Mouse (Mus musculus) kidney, embryonic 15.5 days (tissue): ENCODE results near the gene Brca2. TPM values are rescaled to one million over a fixed set of nuclear protein-coding genes. Genes with fewer than 3 reads are reported as not detected.

ENCODE experiments used
- ATAC-seq: fragments of 200-750 bp; cut with Nextera tagmentation; replicated peaks from 2 replicates; pipeline ENCODE4 v1.8.0; 2017; ENCODE audit warnings: moderate TSS enrichment; ENCODE audit not compliant: low FRiP score
- H3K27ac ChIP-seq: fragments of 300-500 bp; sonication (generic); 2 replicates; pipeline ENCODE4 v1.5.1; 2015; ENCODE audit warnings: mild to moderate bottlenecking, inconsistent platforms
- H3K27me3 ChIP-seq: fragments of 300-500 bp; sonication (generic); 2 replicates; pipeline ENCODE4 v1.6.1; 2015; ENCODE audit warnings: inconsistent platforms
- H3K36me3 ChIP-seq: fragments of 300-500 bp; sonication (generic); 2 replicates; pipeline ENCODE4 v1.6.1; 2015; ENCODE audit warnings: inconsistent platforms
- H3K4me1 ChIP-seq: fragments of 300-500 bp; sonication (generic); 2 replicates; pipeline ENCODE4 v1.6.1; 2015; ENCODE audit warnings: inconsistent platforms
- H3K4me2 ChIP-seq: fragments of 300-500 bp; sonication (generic); 2 replicates; pipeline ENCODE4 v1.6.1; 2015; ENCODE audit warnings: moderate library complexity, mild to moderate bottlenecking, inconsistent platforms
- H3K4me3 ChIP-seq: fragments of 300-500 bp; sonication (generic); replicated peaks from 2 replicates; pipeline ENCODE4 v1.5.1; 2015; ENCODE audit warnings: mild to moderate bottlenecking, inconsistent platforms
- H3K9ac ChIP-seq: fragments of 300-500 bp; sonication (generic); 2 replicates; pipeline ENCODE4 v1.6.1; 2015; ENCODE audit warnings: mild to moderate bottlenecking, inconsistent platforms
- H3K9me3 ChIP-seq: fragments of 300-500 bp; sonication (generic); replicated peaks from 2 replicates; pipeline ENCODE4 v1.6.1; 2016; ENCODE audit warnings: inconsistent platforms
- WGBS: fragments of 180-500 bp; shearing (Covaris S2); methylation state at CpG from one replicate; pipeline ENCODE4 v1.1.7; 2015; ENCODE audit warnings: mixed read lengths; 5-methylcytosine and 5-hydroxymethylcytosine counted together
- polyA plus RNA-seq: library from polyadenylated mRNA; unstranded; fragments of >200 nt; fragmentation: Nextera tagmentation; extraction: Ambion mirVana; gene quantifications from 2 replicates; pipeline ENCODE4 v1.2.1, GENCODE M21; 2015

The Brca2 gene
- polyA plus RNA-seq, 1 experiment from 2014 or later: 27.4 TPM

DNA sequence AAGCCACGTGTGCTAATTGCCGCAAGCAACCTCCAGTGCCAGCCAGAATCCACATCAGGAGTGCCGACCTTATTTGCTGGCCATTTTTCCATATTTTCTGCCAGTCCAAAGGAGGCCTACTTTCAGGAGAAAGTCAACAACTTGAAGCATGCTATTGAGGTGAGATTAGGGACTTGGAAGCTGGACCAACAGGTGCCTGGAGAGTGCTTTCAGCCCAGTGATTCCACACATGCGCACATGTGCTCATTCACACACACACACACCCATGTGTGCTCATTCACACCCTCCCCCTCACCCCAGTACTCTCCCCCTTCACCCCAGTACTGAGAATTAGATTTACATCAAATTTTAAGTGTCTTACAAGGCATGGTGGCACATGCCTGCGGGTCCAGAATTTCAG, 44.5 kb downstream of the Brca2 start:
- Histone ChIP-seq H3K4me3 (no peak overlapping the region), H3K27ac (no peak overlapping the region), H3K9me3 (no peaks in the 10 kb centered on the region), H3K36me3 (peaks cover 66% of the 10 kb centered on the region), H3K4me1 (no peaks in the 10 kb centered on the region), H3K4me2 (no peak overlapping the region), H3K9ac (no peak overlapping the region), H3K27me3 (no peaks in the 10 kb centered on the region)
- ATAC-seq: no peak
- WGBS: 87% methylated on average over 5 of the region's 5 CpGs

- H3K27me3 ChIP-seq: no peaks in the 10 kb centered on the region
- no peaks in the 10 kb centered on the region; the same call in 1 of the 2 replicates for H3K4me1 ChIP-seq
- H3K9me3 ChIP-seq: no peaks in the 10 kb centered on the region
- H3K9ac ChIP-seq: no peak overlapping the region
- WGBS: 88% methylated on average over 11 of the region's 11 CpGs
- no peak for ATAC-seq
- H3K4me2 ChIP-seq: no peak overlapping the region
- no peak overlapping the region for H3K4me3 ChIP-seq
- H3K36me3 ChIP-seq: peaks cover 55% of the 10 kb centered on the region
- no peak overlapping the region for H3K27ac ChIP-seq
Observed at GRCm38 (mm10) chr5:150570496-150571219, 48.2 kb downstream of the Brca2 start.

DNA sequence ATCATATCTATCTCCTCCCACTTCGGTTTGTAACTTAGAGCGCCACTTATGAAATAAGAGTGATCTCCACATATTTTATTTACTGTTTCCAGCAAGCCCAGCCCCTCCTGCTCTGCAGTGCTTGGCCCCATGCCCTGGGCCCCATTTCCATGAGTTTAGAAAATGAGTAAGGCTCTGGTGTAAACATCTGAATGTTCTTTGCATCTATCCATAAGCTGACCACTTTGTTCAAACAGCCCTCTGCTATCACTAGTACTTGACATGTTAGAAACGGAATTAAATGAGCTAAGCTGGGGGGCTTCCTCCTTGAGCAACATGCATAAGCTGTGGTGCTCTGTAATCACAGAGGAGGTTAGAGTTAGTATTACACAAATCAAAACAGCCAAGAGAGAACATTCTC, 52.0 kb downstream of the Brca2 start:
- no peaks in the 10 kb centered on the region for H3K9me3 ChIP-seq
- 74% methylated on average over 3 of the region's 3 CpGs for WGBS
- H3K4me3 ChIP-seq: no peak overlapping the region
- H3K4me1 ChIP-seq: peaks cover 13% of the 10 kb centered on the region
- H3K36me3 ChIP-seq: peaks cover 28% of the 10 kb centered on the region
- H3K4me2 ChIP-seq: no peak overlapping the region
- H3K27me3 ChIP-seq: no peaks in the 10 kb centered on the region
- no peak for ATAC-seq
- no peak overlapping the region for H3K9ac ChIP-seq
- no peak overlapping the region for H3K27ac ChIP-seq

DNA sequence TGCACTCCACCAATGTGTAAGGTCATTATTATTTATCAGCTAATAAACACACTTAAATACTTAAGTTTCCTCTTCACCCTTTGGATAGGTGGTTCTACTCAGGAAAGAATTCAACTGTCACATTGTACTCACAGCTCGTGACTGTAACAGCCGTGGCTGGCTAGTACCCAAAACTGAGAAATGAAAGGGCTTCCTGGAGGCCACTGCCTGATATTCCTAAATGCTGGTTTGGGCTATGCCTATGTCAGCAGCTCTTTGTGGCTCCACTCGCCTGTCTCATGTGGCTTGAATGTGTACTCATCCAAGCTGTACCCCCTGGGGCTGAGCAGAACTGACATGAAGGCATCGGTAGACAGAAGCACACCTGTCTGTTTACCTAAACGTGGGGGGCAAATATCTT, 52.5 kb downstream of the Brca2 start:
- Histone ChIP-seq H3K36me3 (peaks cover 25% of the 10 kb centered on the region), H3K27ac (no peak overlapping the region), H3K4me3 (no peak overlapping the region), H3K9ac (no peak overlapping the region), H3K4me2 (no peak overlapping the region), H3K9me3 (no peaks in the 10 kb centered on the region), H3K27me3 (no peaks in the 10 kb centered on the region), H3K4me1 (peaks cover 17% of the 10 kb centered on the region)
- ATAC-seq: no peak
- WGBS: 72% methylated on average over 5 of the region's 5 CpGs

- ATAC-seq: no peak
- 65% methylated on average over 11 of the region's 11 CpGs for WGBS
- no peaks in the 10 kb centered on the region for H3K9me3 ChIP-seq
Observed at GRCm38 (mm10) chr5:150576832-150577231, 54.4 kb downstream of the Brca2 start.

DNA sequence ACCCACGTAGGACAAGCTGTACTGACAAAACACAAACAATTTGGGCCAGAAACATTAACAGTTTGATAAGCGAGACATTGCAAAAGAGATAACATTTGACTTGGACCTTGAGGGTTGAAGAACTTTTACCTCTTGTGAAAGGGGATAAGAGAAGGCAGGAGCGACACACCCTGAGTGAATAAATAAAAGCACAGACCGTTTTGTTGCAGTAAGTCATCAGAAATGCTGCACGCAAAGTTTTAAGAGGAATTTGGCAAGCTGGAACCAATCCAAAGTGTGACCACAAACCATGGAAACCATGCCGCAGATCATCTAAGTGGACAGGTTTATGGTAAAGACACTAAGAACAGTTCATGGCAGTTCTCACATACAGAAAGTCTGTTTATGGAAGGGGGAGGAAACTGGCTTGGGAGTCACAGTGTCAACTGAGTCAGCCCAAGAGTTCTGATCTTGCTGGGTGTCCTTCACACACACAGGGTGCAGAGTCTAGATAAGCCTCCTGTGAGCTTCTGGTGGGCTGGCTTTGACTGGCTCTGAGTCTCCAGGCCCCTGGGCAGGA, 56.3 kb downstream of the Brca2 start:
- peaks cover 19% of the 10 kb centered on the region for H3K4me1 ChIP-seq
- 41% methylated on average over 6 of the region's 6 CpGs for WGBS
- no peak overlapping the region for H3K27ac ChIP-seq
- peak; percentile 76 for ATAC-seq
- H3K9ac ChIP-seq: no peak overlapping the region
- no peak overlapping the region for H3K4me3 ChIP-seq
- no peaks in the 10 kb centered on the region for H3K9me3 ChIP-seq
- no peaks in the 10 kb centered on the region for H3K27me3 ChIP-seq
- H3K36me3 ChIP-seq: no peaks in the 10 kb centered on the region
- no peak overlapping the region for H3K4me2 ChIP-seq

More at GRCm38 (mm10) chr5:150576832-150577231, 54.4 kb downstream of the Brca2 start:
- Histone ChIP-seq H3K9ac (no peak overlapping the region), H3K4me3 (no peak overlapping the region), H3K27me3 (no peaks in the 10 kb centered on the region), H3K27ac (no peak overlapping the region), H3K36me3 (peaks cover 15% of the 10 kb centered on the region), H3K4me2 (no peak overlapping the region), H3K4me1 (peaks cover 17% of the 10 kb centered on the region)

DNA sequence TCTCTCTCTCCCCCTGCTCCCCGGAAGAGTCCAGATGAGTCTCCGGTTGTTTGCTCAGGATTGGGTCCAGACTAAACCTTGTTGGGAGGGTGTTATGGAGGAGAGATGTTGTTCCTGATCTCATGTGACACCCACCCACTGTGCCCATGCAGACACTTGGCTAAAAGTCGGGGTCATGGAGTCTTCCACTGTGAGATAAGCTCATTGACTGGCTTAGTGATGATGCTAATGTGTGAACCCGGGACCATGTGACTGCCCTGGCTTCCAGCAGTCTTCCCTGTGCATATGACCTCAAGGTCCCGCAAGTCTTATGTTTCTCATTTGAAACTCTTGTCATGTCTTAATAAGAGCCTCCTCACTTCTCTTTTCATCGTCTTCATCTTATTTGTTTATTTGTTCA, 58.8 kb downstream of the Brca2 start:
- Histone ChIP-seq H3K27ac (no peak overlapping the region), H3K4me2 (no peak overlapping the region), H3K27me3 (no peaks in the 10 kb centered on the region), H3K9me3 (no peaks in the 10 kb centered on the region), H3K36me3 (no peaks in the 10 kb centered on the region), H3K4me1 (peaks cover 26% of the 10 kb centered on the region), H3K4me3 (no peak overlapping the region), H3K9ac (no peak overlapping the region)
- 81% methylated on average over 6 of the region's 6 CpGs for WGBS
- no peak for ATAC-seq

DNA sequence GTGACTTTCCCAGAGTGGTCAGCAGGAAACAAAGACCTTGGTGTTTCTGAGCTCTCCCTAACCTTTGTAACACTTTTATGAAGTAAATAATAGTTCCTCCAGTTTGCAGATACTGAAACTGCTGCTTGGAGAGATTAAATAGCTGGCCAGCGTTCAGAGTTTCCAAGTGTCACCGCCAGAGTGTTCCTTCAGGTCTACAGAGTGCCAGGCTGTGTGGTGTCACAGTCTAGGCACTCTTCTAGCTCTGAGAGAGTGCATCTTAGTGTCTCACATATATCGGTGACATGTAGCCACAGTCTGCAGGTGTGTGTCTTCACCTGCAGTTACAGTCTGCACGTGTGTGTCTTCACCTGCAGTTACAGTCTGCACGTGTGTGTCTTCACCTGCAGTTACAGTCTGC, 60.8 kb downstream of the Brca2 start:
- no peak overlapping the region for H3K9ac ChIP-seq
- H3K9me3 ChIP-seq: no peaks in the 10 kb centered on the region
- H3K27me3 ChIP-seq: no peaks in the 10 kb centered on the region
- no peak overlapping the region for H3K4me2 ChIP-seq
- no peak for ATAC-seq
- peaks cover 22% of the 10 kb centered on the region for H3K4me1 ChIP-seq
- 81% methylated on average over 5 of the region's 5 CpGs for WGBS
- H3K4me3 ChIP-seq: no peak overlapping the region
- no peaks in the 10 kb centered on the region for H3K36me3 ChIP-seq
- no peak overlapping the region for H3K27ac ChIP-seq

DNA sequence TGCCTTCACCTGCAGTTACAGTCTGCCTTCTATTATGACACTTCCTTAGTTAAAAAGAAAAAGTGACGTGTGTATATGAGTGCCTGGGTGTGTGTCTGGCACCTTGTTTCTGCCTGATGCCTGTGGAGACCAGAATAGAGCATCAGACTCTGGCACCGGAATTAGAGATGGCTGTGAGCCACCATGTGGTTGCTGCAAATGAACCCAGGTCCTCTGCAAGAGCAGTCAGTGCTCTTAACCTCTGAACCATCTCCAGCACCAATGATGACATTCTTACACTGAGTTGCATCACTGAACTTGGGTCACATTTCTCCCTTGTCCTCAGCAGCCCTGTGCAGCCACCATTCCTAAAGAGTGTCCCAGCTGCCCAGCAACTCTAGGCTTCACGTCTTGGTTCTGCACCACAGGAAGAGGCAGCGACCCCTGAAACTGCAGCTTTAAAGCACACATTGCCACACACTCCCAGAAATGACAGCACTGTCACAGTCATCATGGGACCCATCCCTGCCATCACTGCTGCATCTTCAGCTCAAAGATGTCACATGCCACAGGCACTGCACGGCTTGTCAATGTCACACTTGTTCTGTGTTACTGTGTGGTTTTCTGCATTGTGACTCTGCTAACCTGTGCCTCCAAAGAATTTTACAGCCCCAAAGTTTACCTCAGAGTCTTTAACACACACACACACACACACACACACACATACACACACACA, 61.3 kb downstream of the Brca2 start:
- no peak overlapping the region for H3K9ac ChIP-seq
- no peaks in the 10 kb centered on the region for H3K36me3 ChIP-seq
- H3K4me2 ChIP-seq: no peak overlapping the region
- H3K4me1 ChIP-seq: peaks cover 19% of the 10 kb centered on the region
- H3K4me3 ChIP-seq: no peak overlapping the region
- peak; percentile 50; the same call in 1 of the 2 replicates for ATAC-seq
- H3K27me3 ChIP-seq: no peaks in the 10 kb centered on the region
- H3K27ac ChIP-seq: no peak overlapping the region
- no peaks in the 10 kb centered on the region for H3K9me3 ChIP-seq
- WGBS: 55% methylated on average over 5 of the region's 5 CpGs

DNA sequence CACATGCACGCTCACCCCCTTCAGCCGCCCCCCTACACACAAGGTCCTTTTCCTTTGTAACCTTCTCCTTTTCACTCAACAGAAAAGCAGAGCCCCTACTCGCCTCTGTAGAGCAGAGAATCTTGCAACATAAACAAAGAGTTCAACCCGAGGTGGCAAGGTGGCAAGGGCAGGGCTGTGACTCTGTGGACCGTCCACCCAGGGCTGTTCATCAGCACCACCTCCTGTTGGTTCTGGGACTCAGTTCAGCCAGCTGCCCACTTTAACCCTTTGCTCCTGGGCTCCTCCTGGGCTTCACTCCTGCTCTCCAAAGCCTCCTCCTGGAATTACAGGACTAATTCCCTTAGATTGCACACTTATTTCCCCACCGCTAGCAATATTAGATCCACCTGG, 61.9 kb downstream of the Brca2 start:
- Histone ChIP-seq H3K36me3 (no peaks in the 10 kb centered on the region), H3K4me2 (no peak overlapping the region)
- no peak for ATAC-seq

DNA sequence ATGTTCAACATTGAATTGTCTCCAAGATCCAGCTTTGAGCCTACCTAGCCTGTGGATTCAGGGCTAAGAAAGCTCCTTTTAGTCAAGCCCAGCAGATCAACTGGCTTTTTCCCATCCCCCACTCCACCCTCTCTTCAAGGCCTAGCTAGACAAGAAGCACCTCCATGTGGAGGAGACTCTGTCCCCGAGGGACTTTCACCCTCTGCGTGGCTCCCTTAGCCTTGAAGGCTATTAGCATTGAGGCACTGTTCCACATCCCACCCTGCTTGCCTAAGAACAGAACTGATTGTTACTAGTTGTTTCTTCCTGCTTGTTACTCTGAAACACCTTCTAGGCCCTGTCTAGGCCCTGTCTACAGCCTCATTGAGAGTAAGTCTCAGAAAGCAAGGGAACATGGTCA, 67.5 kb downstream of the Brca2 start:
- Histone ChIP-seq H3K4me2 (no peak overlapping the region), H3K4me3 (no peak overlapping the region), H3K9me3 (no peaks in the 10 kb centered on the region), H3K4me1 (peaks cover 14% of the 10 kb centered on the region), H3K9ac (no peak overlapping the region), H3K36me3 (no peaks in the 10 kb centered on the region), H3K27ac (no peak overlapping the region), H3K27me3 (peaks cover 10% of the 10 kb centered on the region; the same call in 1 of the 2 replicates)
- ATAC-seq: no peak
- 78% methylated on average over 2 of the region's 2 CpGs for WGBS

More for the DNA sequence above, 61.9 kb downstream of the Brca2 start:
- Histone ChIP-seq H3K9ac (no peak overlapping the region), H3K9me3 (no peaks in the 10 kb centered on the region), H3K27ac (no peak overlapping the region), H3K27me3 (no peaks in the 10 kb centered on the region), H3K4me1 (peaks cover 13% of the 10 kb centered on the region), H3K4me3 (no peak overlapping the region)
- WGBS: 36% methylated on average over 6 of the region's 6 CpGs

GRCm38 (mm10) chr5:150592186-150592903, 69.9 kb downstream of the Brca2 start:
- Histone ChIP-seq H3K9ac (no peak overlapping the region), H3K27me3 (peaks cover 20% of the 10 kb centered on the region; the same call in 1 of the 2 replicates), H3K36me3 (no peaks in the 10 kb centered on the region), H3K9me3 (no peaks in the 10 kb centered on the region), H3K4me3 (peak overlapping the region; percentile 82; the same call in 1 of the 2 replicates), H3K4me1 (peaks cover 15% of the 10 kb centered on the region), H3K4me2 (peak overlapping the region; percentile 99), H3K27ac (no peak overlapping the region)
- 77% methylated on average over 13 of the region's 13 CpGs for WGBS
- no peak for ATAC-seq
